In the genomic region with DNA sequence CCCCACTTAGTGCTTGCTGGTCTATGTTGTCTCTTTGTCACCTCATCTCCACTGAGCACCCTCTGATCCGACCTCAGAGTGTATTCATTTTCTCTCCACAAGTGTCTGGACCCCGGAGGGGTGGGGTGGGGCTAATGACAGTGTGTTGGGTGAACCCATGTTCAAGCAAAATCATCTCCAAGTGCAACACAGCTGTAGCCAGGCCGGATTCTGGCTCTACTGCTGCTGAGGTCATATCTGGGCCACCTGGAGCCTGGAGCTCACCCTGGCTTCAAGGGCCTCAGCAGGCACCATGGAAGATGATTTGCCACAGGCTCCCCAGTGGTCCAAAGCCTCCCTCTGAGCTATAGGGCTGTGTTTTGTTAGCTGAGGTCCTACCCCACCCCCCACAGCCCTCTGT, we compare ENCODE assay signal across 11 mouse cellular contexts. TPM values are rescaled to one million over a fixed set of nuclear protein-coding genes. Genes with fewer than 3 reads are reported as not detected.
DNase-seq lines count a peak whose midpoint lies in the region; ATAC-seq and TF ChIP-seq lines count a peak whose summit lies in the region.
"Had no signal": no experiment of that assay in that cellular context is flagged by ENCODE, and none has a peak within 500 bp of the region (broad histone marks: within the 10 kb centered on the region; RNA-seq: fewer than 3 reads in every experiment).

No protein-coding gene starts in this region.

- ATAC-seq in hindbrain, embryonic 12.5 days (ENCODE audit: low FRiP score), result no peak
- ATAC-seq in neural tube, embryonic 13.5 days (ENCODE audit: low read depth), result no peak
- no peak for ATAC-seq in kidney, embryonic 16.5 days (ENCODE audit: low FRiP score, low TSS enrichment)
- ATAC-seq: inflammation-experienced regulatory T-cells, adult 6 months had no signal

- no peaks in the 10 kb centered on the region for H3K27me3 ChIP-seq in hindbrain, embryonic 12.5 days
- H3K27me3 ChIP-seq in neural tube, embryonic 13.5 days, result no peaks in the 10 kb centered on the region
- no peaks in the 10 kb centered on the region for H3K27me3 ChIP-seq in kidney, embryonic 16.5 days (ENCODE audit: insufficient read depth, low read length)
- H3K27me3 ChIP-seq: liver, embryonic 15.5 days had no signal

- no peak overlapping the region for H3K4me2 ChIP-seq in hindbrain, embryonic 12.5 days (replicated peaks)
- no peak overlapping the region for H3K4me2 ChIP-seq in neural tube, embryonic 13.5 days
- no peak overlapping the region for H3K4me2 ChIP-seq in kidney, embryonic 16.5 days (replicated peaks; ENCODE audit: low read depth, low read length)
- H3K4me2 ChIP-seq: liver, embryonic 15.5 days had no signal

- no peaks in the 10 kb centered on the region for H3K9me3 ChIP-seq in hindbrain, embryonic 12.5 days (replicated peaks)
- H3K9me3 ChIP-seq in neural tube, embryonic 13.5 days, result no peaks in the 10 kb centered on the region
- no peaks in the 10 kb centered on the region for H3K9me3 ChIP-seq in kidney, embryonic 16.5 days (ENCODE audit: low read length)
- H3K9me3 ChIP-seq: liver, embryonic 15.5 days had no signal

- H3K9ac ChIP-seq in hindbrain, embryonic 12.5 days, result no peak overlapping the region
- H3K9ac ChIP-seq in neural tube, embryonic 13.5 days, result 0 out of 2 replicates have a peak overlapping the region, but pooled peaks have one; percentile 45
- no peak overlapping the region for H3K9ac ChIP-seq in kidney, embryonic 16.5 days (replicated peaks; ENCODE audit: low read length)
- H3K9ac ChIP-seq: liver, embryonic 15.5 days had no signal

- TF ChIP-seq POLR2A in lung, adult 2 months (IDR thresholded peaks at IDR 0.05; ENCODE audit: borderline replicate concordance, extremely low read depth, low read depth, low read length), result no peak

- H3K36me3 ChIP-seq in hindbrain, embryonic 12.5 days, result peaks cover 28% of the 10 kb centered on the region; the same call in 1 of the 2 replicates
- peaks cover 28% of the 10 kb centered on the region for H3K36me3 ChIP-seq in neural tube, embryonic 13.5 days
- H3K36me3 ChIP-seq in kidney, embryonic 16.5 days (ENCODE audit: insufficient read depth, low read length), result peaks cover 6% of the 10 kb centered on the region
- H3K36me3 ChIP-seq: liver, embryonic 15.5 days had no signal

- intact Hi-C loops in heart, postnatal 36 days (cut with DNase I), result no loop called here

- TF ChIP-seq CTCF in lung, adult 2 months (IDR thresholded peaks at IDR 0.05; ENCODE audit: insufficient read depth, low read length), result no peak

- H3K27ac ChIP-seq in hindbrain, embryonic 12.5 days, result peak overlapping the region; percentile 74
- H3K27ac ChIP-seq in neural tube, embryonic 13.5 days (replicated peaks), result peak overlapping the region; percentile 68
- no peak overlapping the region for H3K27ac ChIP-seq in kidney, embryonic 16.5 days (ENCODE audit: low read length)
- H3K27ac ChIP-seq: liver, embryonic 15.5 days had no signal

- H3K4me1 ChIP-seq in lung, adult 2 months (ENCODE audit: control insufficient read depth, insufficient read depth, low read length), result peaks cover 41% of the 10 kb centered on the region
- H3K4me1 ChIP-seq in hindbrain, embryonic 12.5 days, result peaks cover 84% of the 10 kb centered on the region
- peaks cover 83% of the 10 kb centered on the region for H3K4me1 ChIP-seq in neural tube, embryonic 13.5 days (replicated peaks)
- peaks cover 60% of the 10 kb centered on the region for H3K4me1 ChIP-seq in kidney, embryonic 16.5 days (ENCODE audit: insufficient read depth, low read length)

- 45% methylated on average over 3 of the region's 3 CpGs for WGBS in lung, adult 2 months
- 45% methylated on average over 3 of the region's 3 CpGs for WGBS in hindbrain, embryonic 12.5 days
- WGBS in neural tube, embryonic 13.5 days, result 47% methylated on average over 3 of the region's 3 CpGs
- WGBS in kidney, embryonic 16.5 days, result 37% methylated on average over 3 of the region's 3 CpGs

- DNase-seq in heart, adult 11 months, result peak; percentile 95
- DNase-seq in heart, postnatal 36 days, result no peak
- DNase-seq in lung, postnatal 10 days, result peak; percentile 37
- DNase-seq in lung, adult 2 months, result no peak
- DNase-seq in testis, postnatal 14 days (ENCODE audit: low spot score), result no peak
- DNase-seq: cerebellum, postnatal 36 days had no signal

- H3K4me3 ChIP-seq in lung, adult 2 months (replicated peaks; ENCODE audit: extremely low read depth, low read depth, low read length), result no peak overlapping the region
- H3K4me3 ChIP-seq in hindbrain, embryonic 12.5 days, result no peak overlapping the region
- no peak overlapping the region for H3K4me3 ChIP-seq in neural tube, embryonic 13.5 days
- no peak overlapping the region for H3K4me3 ChIP-seq in kidney, embryonic 16.5 days (ENCODE audit: low read length)
- H3K4me3 ChIP-seq: liver, embryonic 15.5 days had no signal

RNA-seq across cellular contexts. Expression of a gene that starts 52.6 kb away (rescaled TPM):
- 10 to 100 TPM; 38.8 to 41.7 TPM for total RNA-seq in heart, postnatal 36 days (2021)
- 51.6 and 52.6 TPM in 2 replicates for polyA plus RNA-seq in lung, adult 2 months (2012; rRNA removed)
- polyA plus RNA-seq in hindbrain, embryonic 12.5 days (2016; fragmentation: Nextera tagmentation; extraction: Ambion mirVana), result 66.5 and 69.4 TPM in 2 replicates
- polyA plus RNA-seq in neural tube, embryonic 13.5 days (2015; fragmentation: Nextera tagmentation; extraction: Ambion mirVana), result 57.2 and 66.2 TPM in 2 replicates
- 36.0 and 46.6 TPM in 2 replicates for polyA plus RNA-seq in kidney, embryonic 16.5 days (2015; fragmentation: Nextera tagmentation; extraction: Ambion mirVana)

Comparison
In these comparisons a context has a peak if more than half of its experiments do, and no peak if none do; other contexts are left out.
1. DNase-seq: peak in heart, adult 11 months (single experiment) and lung, postnatal 10 days (single experiment); none in heart, postnatal 36 days (0 of 2), lung, adult 2 months (single experiment) and testis, postnatal 14 days (single experiment).